Mouse (Mus musculus) liver, embryonic 14.5 days (tissue): Measurements from ENCODE around the gene Cul4a. TPM values are rescaled to one million over a fixed set of nuclear protein-coding genes. Genes with fewer than 3 reads are reported as not detected.

Experiments used
- ATAC-seq: fragments of 200-750 bp; cut with Nextera tagmentation; 2 replicates; pipeline ENCODE4 v1.8.0; 2017; ENCODE audit warnings: moderate number of reproducible peaks, mild to moderate bottlenecking, moderate library complexity; ENCODE audit not compliant: insufficient read depth
- DNase-seq, 3 experiments: peaks; one replicate each; pipeline ENCODE4 v3.0.0-alpha.2; 2012 to 2013; ENCODE audit warnings: low read depth in 3 of 3, low spot score in 3 of 3
- H3K27ac ChIP-seq: fragments of 300-500 bp; sonication (generic); 2 replicates; pipeline ENCODE4 v1.5.1; 2014; ENCODE audit warnings: moderate library complexity, mild to moderate bottlenecking, control low read depth, inconsistent platforms
- H3K27me3 ChIP-seq: fragments of 300-500 bp; sonication (generic); 2 replicates; pipeline ENCODE4 v1.6.1; 2014; ENCODE audit warnings: mild to moderate bottlenecking, low read length, moderate library complexity; ENCODE audit not compliant: control insufficient read depth, insufficient read depth
- H3K36me3 ChIP-seq: fragments of 300-500 bp; sonication (generic); replicated peaks from 2 replicates; pipeline ENCODE4 v1.6.1; 2014; ENCODE audit warnings: low read depth; ENCODE audit not compliant: control insufficient read depth, insufficient read depth
- H3K4me1 ChIP-seq, 2 experiments: fragments of 200-500 bp in 1 of 2; fragments of 300-500 bp in 1 of 2; sonication (generic) in 1 of 2; replicated peaks; 2 replicates each; pipeline ENCODE4 v1.6.1; 2012 to 2014; ENCODE audit warnings: antibody characterized with exemption in 1 of 2, inconsistent platforms in 1 of 2, low read length in 1 of 2; ENCODE audit not compliant: control insufficient read depth in 2 of 2, insufficient read depth in 2 of 2
- H3K4me2 ChIP-seq: fragments of 300-500 bp; sonication (generic); 2 replicates; pipeline ENCODE4 v1.6.1; 2014; ENCODE audit warnings: low read depth, mild to moderate bottlenecking, control low read depth, moderate library complexity
- H3K4me3 ChIP-seq, 2 experiments: fragments of 200-500 bp in 1 of 2; fragments of 300-500 bp in 1 of 2; sonication (generic) in 1 of 2; 2 replicates each; pipeline ENCODE4 v1.5.1; 2012 to 2014; ENCODE audit warnings: low read depth in 2 of 2, low read length in 2 of 2, mild to moderate bottlenecking in 2 of 2, control low read depth in 1 of 2, inconsistent platforms in 1 of 2, moderate library complexity in 1 of 2; ENCODE audit not compliant: insufficient read depth in 1 of 2
- H3K9ac ChIP-seq: fragments of 300-500 bp; sonication (generic); replicated peaks from 2 replicates; pipeline ENCODE4 v1.6.1; 2014; ENCODE audit warnings: mild to moderate bottlenecking, control low read depth, moderate library complexity
- H3K9me3 ChIP-seq: fragments of 300-500 bp; sonication (generic); 2 replicates; pipeline ENCODE4 v1.6.1; 2016; ENCODE audit warnings: low read length, mixed read lengths; ENCODE audit not compliant: control insufficient read depth
- CTCF ChIP-seq: IDR thresholded peaks from 2 replicates; pipeline ENCODE4 v1.5.1; 2016; ENCODE audit warnings: antibody characterized with exemption, low read depth, control low read depth
- EP300 ChIP-seq: IDR thresholded peaks from 2 replicates; pipeline ENCODE4 v1.6.1; 2016; ENCODE audit warnings: antibody characterized with exemption, low read depth
- WGBS: fragments of 180-500 bp; shearing (Covaris S2); extraction: QIAGEN DNeasy Blood & Tissue Kit; methylation state at CpG from one replicate; pipeline ENCODE4 v1.1.7; 2014; ENCODE audit not compliant: insufficient replicate concordance; 5-methylcytosine and 5-hydroxymethylcytosine counted together
- polyA plus RNA-seq, 2 experiments: library from polyadenylated mRNA; depleted of rRNA in 1 of 2; stranded (reverse) in 1 of 2; unstranded in 1 of 2; fragments of >200 nt; fragmentation: Nextera tagmentation in 1 of 2; extraction: Ambion mirVana in 1 of 2; gene quantifications; 2 replicates each; pipeline versions ENCODE4 v1.2.1 to v1.2.3; 2012 to 2014

The Cul4a gene
- polyA plus RNA-seq, 2 experiments: 48.5 to 68.8 TPM

GRCm38 (mm10) chr8:13175650-13176049, 70.2 kb downstream of the Cul4a start:
- Histone ChIP-seq H3K27ac (no peak overlapping the region), H3K9me3 (no peaks in the 10 kb centered on the region), H3K4me1 (no peaks in the 10 kb centered on the region), H3K27me3 (no peaks in the 10 kb centered on the region), H3K9ac (no peak overlapping the region), H3K4me2 (no peak overlapping the region), H3K4me3 (no peak overlapping the region), H3K36me3 (peaks cover 60% of the 10 kb centered on the region)
- ATAC-seq (no peak), DNase-seq (no peak)
- 76% methylated on average over 1 of the region's 1 CpGs for WGBS
- TF ChIP-seq EP300 (no peak), CTCF (no peak)

DNA sequence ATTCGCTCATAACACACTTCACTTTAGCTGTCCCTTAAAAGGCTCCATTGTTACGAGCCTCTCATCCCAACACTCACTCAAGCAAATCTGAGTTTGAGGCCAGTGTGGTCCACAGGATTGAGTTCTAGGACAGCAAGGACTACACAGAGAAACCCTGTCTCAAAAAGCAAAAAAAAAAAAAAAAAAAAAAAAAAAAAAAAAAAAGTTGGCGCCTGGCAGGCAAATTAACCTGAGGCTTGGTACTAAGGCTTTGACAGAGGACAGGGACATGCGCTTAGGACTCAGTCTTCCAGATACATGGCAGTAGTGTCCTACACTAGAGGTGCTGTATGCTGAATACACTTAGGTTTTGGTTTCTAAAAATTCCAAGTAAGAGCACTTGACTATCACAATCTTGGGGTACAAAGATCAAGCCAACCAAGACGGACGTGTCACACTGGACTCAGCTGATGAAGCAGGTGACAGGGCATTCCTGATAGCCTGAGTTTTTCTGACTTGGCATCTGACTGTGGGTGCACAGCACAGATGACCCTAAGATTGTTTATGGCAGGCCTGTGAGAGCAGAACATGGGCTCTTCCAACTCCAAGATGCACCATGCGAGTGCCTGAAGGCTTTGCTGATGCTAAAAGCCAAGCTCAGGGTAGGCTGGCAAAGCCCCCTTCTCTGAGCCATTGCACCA, 71.9 kb downstream of the Cul4a start:
- H3K4me2 ChIP-seq: no peak overlapping the region
- peaks cover 0 to 5% of the 10 kb centered on the region in 2 experiments; a peak in 1 of 4 replicates for H3K4me1 ChIP-seq
- DNase-seq (no peak), ATAC-seq (no peak)
- no peaks in the 10 kb centered on the region for H3K27me3 ChIP-seq
- H3K9me3 ChIP-seq: no peaks in the 10 kb centered on the region
- no peak overlapping the region for H3K27ac ChIP-seq
- no peak for TF ChIP-seq CTCF
- no peak for TF ChIP-seq EP300
- H3K4me3 ChIP-seq: no peak overlapping the region
- peaks cover 47% of the 10 kb centered on the region for H3K36me3 ChIP-seq
- WGBS: 79% methylated on average over 7 of the region's 7 CpGs
- no peak overlapping the region for H3K9ac ChIP-seq

DNA sequence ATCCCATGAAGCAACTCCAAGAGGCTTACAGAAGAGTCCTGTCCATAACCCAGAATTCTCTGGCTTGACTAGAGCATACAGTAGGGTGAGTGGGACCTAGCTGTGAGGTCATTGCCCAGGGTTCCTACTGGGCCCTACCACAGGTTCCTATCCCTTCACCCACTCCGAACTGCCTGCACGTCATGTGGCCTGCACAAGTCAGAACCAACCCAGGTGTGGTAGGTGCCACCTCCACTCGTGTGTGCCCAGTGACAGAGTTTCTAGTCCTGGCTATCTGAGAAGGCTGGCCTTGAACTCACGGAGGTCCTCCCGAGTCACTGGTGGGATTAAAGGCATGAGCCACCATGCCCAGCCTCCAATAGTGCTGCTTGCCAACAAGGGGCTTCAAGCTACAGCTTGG, 72.7 kb downstream of the Cul4a start:
- no peaks in the 10 kb centered on the region for H3K9me3 ChIP-seq
- no peak overlapping the region for H3K4me2 ChIP-seq
- no peak for TF ChIP-seq EP300
- no peak for TF ChIP-seq CTCF
- H3K27me3 ChIP-seq: no peaks in the 10 kb centered on the region
- H3K27ac ChIP-seq: no peak overlapping the region
- no peak overlapping the region for H3K4me3 ChIP-seq
- DNase-seq: no peak
- 75% methylated on average over 5 of the region's 5 CpGs for WGBS
- no peak for ATAC-seq
- peaks cover 39% of the 10 kb centered on the region for H3K36me3 ChIP-seq
- no peak overlapping the region for H3K9ac ChIP-seq
- peaks cover 0 to 5% of the 10 kb centered on the region in 2 experiments; a peak in 1 of 4 replicates for H3K4me1 ChIP-seq

GRCm38 (mm10) chr8:13179482-13179881, 74.1 kb downstream of the Cul4a start:
- DNase-seq (no peak), ATAC-seq (no peak)
- H3K27ac ChIP-seq: no peak overlapping the region
- no peak overlapping the region for H3K4me3 ChIP-seq
- H3K36me3 ChIP-seq: peaks cover 26% of the 10 kb centered on the region
- no peak overlapping the region for H3K4me2 ChIP-seq
- no peak for TF ChIP-seq CTCF
- H3K9ac ChIP-seq: no peak overlapping the region
- peaks cover 0 to 5% of the 10 kb centered on the region in 2 experiments; a peak in 1 of 4 replicates for H3K4me1 ChIP-seq
- no peaks in the 10 kb centered on the region for H3K27me3 ChIP-seq
- WGBS: 71% methylated on average over 6 of the region's 6 CpGs
- H3K9me3 ChIP-seq: no peaks in the 10 kb centered on the region

DNA sequence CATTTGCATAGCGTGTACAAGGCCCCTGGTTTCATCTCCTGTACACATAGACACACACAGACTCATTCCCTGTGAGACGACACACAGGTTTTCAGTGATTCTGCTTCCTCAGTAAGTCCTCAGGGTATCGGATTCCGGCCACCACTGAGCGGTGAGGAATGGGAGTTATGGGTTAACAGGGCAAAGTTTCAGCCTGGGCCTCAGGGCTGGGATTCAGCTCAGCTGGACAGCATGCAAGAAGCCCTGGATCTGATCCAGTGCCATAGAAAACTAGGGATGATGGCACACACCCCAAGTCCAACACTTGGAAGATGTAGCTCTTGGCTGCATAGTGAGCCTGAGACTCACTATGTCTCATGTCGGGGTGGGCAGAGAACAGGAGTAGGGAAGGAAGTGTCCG, 74.5 kb downstream of the Cul4a start:
- Histone ChIP-seq H3K4me2 (no peak overlapping the region), H3K9ac (no peak overlapping the region), H3K4me1 (peaks cover 0 to 5% of the 10 kb centered on the region in 2 experiments; a peak in 1 of 4 replicates), H3K27me3 (no peaks in the 10 kb centered on the region), H3K36me3 (peaks cover 21% of the 10 kb centered on the region), H3K4me3 (no peak overlapping the region), H3K9me3 (no peaks in the 10 kb centered on the region), H3K27ac (no peak overlapping the region)
- no peak for DNase-seq
- WGBS: 67% methylated on average over 7 of the region's 7 CpGs
- no peak for TF ChIP-seq EP300
- TF ChIP-seq CTCF: no peak
- ATAC-seq: no peak
